Mouse (Mus musculus) megakaryocyte progenitor cell, adult 5-6 weeks (primary cell): Measurements from ENCODE around the gene Cabs1. TPM values are rescaled to one million over a fixed set of nuclear protein-coding genes. Genes with fewer than 3 reads are reported as not detected.

Experiments used
- ATAC-seq: replicated peaks from 2 replicates; pipeline ENCODE4 v1.8.0; 2016; ENCODE audit warnings: mild to moderate bottlenecking, moderate TSS enrichment, inconsistent platforms; ENCODE audit not compliant: poor library complexity
- total RNA-seq, 2 experiments: library from RNA; stranded (forward) in 1 of 2; stranded (reverse) in 1 of 2; fragments of 157-497, 149-512 nt in 1 of 2; fragments of 200-1000 nt in 1 of 2; gene quantifications; 2 replicates each; pipeline versions ENCODE4 v1.2.3 to v1.2.4; 2015 to 2017

Gene Cabs1
- not detected in 2 replicates for total RNA-seq (2015)
- not detected in 2 replicates for total RNA-seq (2017)

GRCm38 (mm10) chr5:87979139-87979538, at the start of gene Cabs1:
Gene Cabs1 (plus strand): TSS chr5:87979439.
- no peak for ATAC-seq

GRCm38 (mm10) chr5:87931603-87932002, 47.6 kb upstream of the Cabs1 start:
- no peak for ATAC-seq

GRCm38 (mm10) chr5:87940752-87941151, 38.5 kb upstream of the Cabs1 start:
- no peak for ATAC-seq

GRCm38 (mm10) chr5:87942515-87942914, 36.7 kb upstream of the Cabs1 start:
- ATAC-seq, result no peak

GRCm38 (mm10) chr5:87951836-87952235, 27.4 kb upstream of the Cabs1 start:
- no peak for ATAC-seq

DNA sequence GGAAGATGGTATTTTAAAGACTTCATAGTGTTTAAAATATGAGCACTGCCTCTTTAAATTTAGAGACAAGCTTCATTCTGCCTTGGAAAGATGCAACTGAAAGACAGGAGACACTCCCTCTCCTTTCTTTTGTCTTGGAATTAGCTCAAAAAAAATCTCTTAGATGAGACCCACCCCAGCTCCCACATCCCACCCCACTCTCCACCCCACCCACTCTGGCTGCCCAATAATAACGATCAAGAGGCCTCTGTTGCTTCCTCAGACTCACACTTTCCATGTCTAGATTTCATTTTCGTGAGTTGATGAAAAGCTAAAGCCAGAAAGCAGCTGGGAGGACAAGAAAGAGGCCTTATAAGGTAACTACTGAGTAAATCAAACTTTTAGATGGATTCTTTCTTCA, 10.0 kb upstream of the Cabs1 start, which contains the start of the genes 2310003L06Rik and Gm28434:
Gene 2310003L06Rik, plus strand, starts transcription at position 259 of the 400 bp plus-strand sequence.
Gene Gm28434, plus strand, starts transcription at position 317 of the 400 bp plus-strand sequence.
- no peak for ATAC-seq

DNA sequence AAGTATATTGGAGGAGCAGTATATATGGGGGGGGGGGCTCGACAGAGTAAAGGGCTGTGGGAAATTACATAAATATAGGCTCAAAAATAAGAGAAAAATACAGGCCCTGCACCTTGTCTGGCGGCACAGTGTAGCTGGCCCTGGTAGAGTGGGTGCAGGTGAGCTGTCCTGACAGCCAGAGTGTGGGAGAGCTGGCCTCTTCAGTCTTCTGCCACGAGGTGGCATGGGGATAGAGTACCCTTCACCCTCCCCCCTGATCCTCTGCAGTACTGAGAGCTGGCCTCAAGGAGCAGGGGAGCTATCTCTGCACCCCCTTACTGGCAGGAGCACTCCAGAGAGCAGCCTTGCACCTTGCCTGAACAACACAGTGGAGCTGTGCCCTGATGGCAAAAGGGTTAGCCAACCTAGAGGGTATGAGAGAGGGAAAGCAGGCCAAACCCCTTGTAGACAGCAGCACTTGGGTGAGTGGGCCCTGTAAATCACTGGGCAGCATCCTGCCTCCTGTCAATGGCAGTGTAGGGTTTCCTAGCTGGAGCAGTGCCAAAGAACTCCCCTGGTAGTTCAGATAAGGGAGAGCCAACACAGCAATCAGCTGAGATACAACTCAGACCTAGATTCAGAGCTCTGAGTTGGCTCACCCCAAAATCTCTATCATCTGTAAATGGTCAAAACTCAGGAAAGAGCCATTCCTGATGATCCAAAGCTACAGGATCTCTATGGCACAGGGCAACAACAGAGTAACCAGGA, 3.4 kb downstream of the Cabs1 start:
- no peak for ATAC-seq

DNA sequence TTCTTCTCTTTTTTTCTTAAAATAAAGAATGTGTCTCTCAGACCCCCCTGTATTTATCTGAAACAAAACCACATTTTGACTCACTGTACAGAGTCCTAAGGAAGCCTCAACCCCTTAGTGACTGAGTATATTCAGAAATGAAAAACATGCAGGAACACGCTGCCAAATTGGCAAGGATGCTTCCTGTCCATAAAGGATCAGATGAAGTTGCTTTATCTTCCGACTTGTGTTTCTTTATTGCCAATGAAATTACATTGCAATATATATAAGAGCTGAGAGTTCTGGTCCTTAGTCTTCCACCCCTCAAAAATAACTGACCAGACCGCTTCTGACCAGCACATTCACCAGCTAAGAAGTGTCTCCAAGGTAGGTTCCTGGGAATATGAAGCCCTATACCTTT, 23.0 kb downstream of the Cabs1 start, which contains the start of gene Smr3a:
Gene Smr3a, plus strand, starts transcription at position 301 of the 400 bp plus-strand sequence.
- ATAC-seq, result no peak

DNA sequence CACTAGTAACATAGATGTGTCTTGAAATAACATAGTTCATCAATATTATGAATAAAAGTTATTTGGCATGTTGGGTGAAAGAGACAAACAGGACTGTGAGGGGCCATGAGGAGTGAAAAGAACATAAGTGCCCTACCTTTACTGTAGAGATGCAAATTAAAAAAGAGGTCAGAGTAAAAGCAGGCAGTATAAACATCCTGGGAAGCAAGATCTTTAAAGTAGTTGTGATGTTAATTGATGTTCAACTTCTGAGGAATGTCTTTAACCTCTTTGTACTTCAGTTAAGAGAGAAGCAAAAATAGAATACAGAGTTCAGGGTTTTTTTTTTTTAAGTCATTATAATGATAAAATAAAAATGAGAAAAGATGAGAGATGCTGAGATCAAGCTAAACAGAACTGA, 26.0 kb downstream of the Cabs1 start:
- no peak for ATAC-seq

Other genes starting within 250 kb of the Cabs1 start
- gene Csn1s2a, start 204.9 kb upstream of the Cabs1 start, total RNA-seq (2015), result not detected in 2 replicates
- not detected in 2 replicates for gene Csn1s2a, start 204.9 kb upstream of the Cabs1 start, total RNA-seq (2017)
- gene Csn1s2b, start 171.4 kb upstream of the Cabs1 start, total RNA-seq (2015), result not detected in 2 replicates
- not detected in 2 replicates for gene Csn1s2b, start 171.4 kb upstream of the Cabs1 start, total RNA-seq (2017)
- not detected in 2 replicates for gene Prr27, start 153.8 kb upstream of the Cabs1 start, total RNA-seq (2015)
- gene Prr27, start 153.8 kb upstream of the Cabs1 start, total RNA-seq (2017), result not detected in 2 replicates
- not detected in 2 replicates for gene Odam, start 94.4 kb upstream of the Cabs1 start, total RNA-seq (2015)
- gene Odam, start 94.4 kb upstream of the Cabs1 start, total RNA-seq (2017), result not detected in 2 replicates
- not detected in 2 replicates for gene Csn3, start 53.9 kb upstream of the Cabs1 start, total RNA-seq (2015)
- gene Csn3, start 53.9 kb upstream of the Cabs1 start, total RNA-seq (2017), result not detected in 2 replicates
- not detected in 2 replicates for gene 2310003L06Rik, start 10.0 kb upstream of the Cabs1 start, total RNA-seq (2015)
- gene 2310003L06Rik, start 10.0 kb upstream of the Cabs1 start, total RNA-seq (2017), result not detected in 2 replicates
- not detected in 2 replicates for gene Gm28434, start 9.9 kb upstream of the Cabs1 start, total RNA-seq (2015)
- gene Gm28434, start 9.9 kb upstream of the Cabs1 start, total RNA-seq (2017), result not detected in 2 replicates
- not detected in 2 replicates for gene Smr3a, start 23.1 kb downstream of the Cabs1 start, total RNA-seq (2015)
- gene Smr3a, start 23.1 kb downstream of the Cabs1 start, total RNA-seq (2017), result not detected in 2 replicates
- not detected in 2 replicates for gene Smr2, start 107.1 kb downstream of the Cabs1 start, total RNA-seq (2015)
- not detected in 2 replicates for gene Smr2, start 107.1 kb downstream of the Cabs1 start, total RNA-seq (2017)
- not detected in 2 replicates for gene Gm11116, start 132.1 kb downstream of the Cabs1 start, total RNA-seq (2015)
- not detected in 2 replicates for gene Gm11116, start 132.1 kb downstream of the Cabs1 start, total RNA-seq (2017)
- not detected in 2 replicates for gene Gm11115, start 174.7 kb downstream of the Cabs1 start, total RNA-seq (2015)
- gene Gm11115, start 174.7 kb downstream of the Cabs1 start, total RNA-seq (2017), result not detected in 2 replicates